Mouse (Mus musculus): ENCODE results near the gene Tomm20l. TPM values are rescaled to one million over a fixed set of nuclear protein-coding genes. Genes with fewer than 3 reads are reported as not detected.

The Tomm20l gene
- polyA plus RNA-seq, 1 experiment from 2014 or later = not detected

DNA sequence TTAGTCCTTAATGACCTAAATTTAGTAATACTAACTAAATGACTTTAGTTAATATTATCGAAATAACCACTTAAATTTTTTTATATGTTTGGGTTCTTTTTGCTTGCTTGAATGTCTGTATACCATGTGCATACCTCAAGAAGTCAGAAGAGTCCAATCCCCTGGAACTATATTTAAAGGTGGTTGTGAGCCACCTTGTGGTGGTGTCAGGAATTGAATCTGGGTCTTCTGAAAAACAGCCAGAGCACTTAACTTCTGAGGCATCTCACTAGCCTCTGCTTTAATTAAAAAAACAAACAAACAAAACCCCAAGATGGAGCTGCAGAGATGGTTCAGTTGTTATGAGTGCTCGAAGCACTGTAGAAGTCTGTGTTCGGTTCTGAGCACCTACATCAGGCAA, 36.4 kb downstream of the Tomm20l start:
- Histone ChIP-seq H3K27ac (ENCODE audit: low read depth, low read length) (no peak overlapping the region), H3K9ac (ENCODE audit: low read depth, low read length) (no peak overlapping the region), H3K4me3 (ENCODE audit: low read length) (no peak overlapping the region), H3K4me1 (ENCODE audit: control insufficient read depth, insufficient read depth, low read length) (no peaks in the 10 kb centered on the region), H3K27me3 (ENCODE audit: control insufficient read depth, insufficient read depth, low read length) (no peaks in the 10 kb centered on the region), H3K9me3 (ENCODE audit: control insufficient read depth, low read length) (no peaks in the 10 kb centered on the region), H3K36me3 (ENCODE audit: control insufficient read depth, insufficient read depth, low read length) (peaks cover 64% of the 10 kb centered on the region), H3K4me2 (replicated peaks; ENCODE audit: low read depth, low read length) (no peak overlapping the region)
- WGBS = 89% methylated on average over 3 of the region's 3 CpGs
- ATAC-seq (ENCODE audit: low FRiP score, low TSS enrichment) = no peak

DNA sequence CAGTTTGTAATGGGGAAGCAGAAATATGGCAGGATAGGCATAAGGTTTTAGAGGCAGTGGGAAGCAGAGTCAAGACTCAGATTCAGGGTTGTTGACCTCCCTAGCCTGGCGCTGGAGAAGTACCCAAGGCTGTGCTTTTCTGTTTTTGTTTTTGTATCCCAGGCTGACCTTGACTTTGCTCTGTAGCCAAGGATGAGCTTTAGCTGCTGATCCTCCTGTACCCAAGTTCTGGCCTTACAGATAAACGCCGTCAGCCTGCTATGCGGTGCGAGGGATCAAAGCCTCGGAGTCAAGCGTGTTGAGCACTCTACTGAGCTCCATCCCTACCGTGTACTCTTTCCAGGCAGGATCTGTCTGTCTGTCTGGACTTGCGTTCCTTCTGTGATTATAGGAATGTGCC, 37.6 kb downstream of the Tomm20l start:
- no peak for ATAC-seq (ENCODE audit: low FRiP score, low TSS enrichment)
- H3K4me2 ChIP-seq (replicated peaks; ENCODE audit: low read depth, low read length) = no peak overlapping the region
- H3K27ac ChIP-seq (ENCODE audit: low read depth, low read length) = no peak overlapping the region
- H3K9ac ChIP-seq (ENCODE audit: low read depth, low read length) = no peak overlapping the region
- H3K9me3 ChIP-seq (ENCODE audit: control insufficient read depth, low read length) = no peaks in the 10 kb centered on the region
- H3K4me1 ChIP-seq (ENCODE audit: control insufficient read depth, insufficient read depth, low read length) = no peaks in the 10 kb centered on the region
- WGBS = 95% methylated on average over 9 of the region's 9 CpGs
- no peak overlapping the region for H3K4me3 ChIP-seq (ENCODE audit: low read length)
- H3K27me3 ChIP-seq (ENCODE audit: control insufficient read depth, insufficient read depth, low read length) = no peaks in the 10 kb centered on the region
- peaks cover 61% of the 10 kb centered on the region for H3K36me3 ChIP-seq (ENCODE audit: control insufficient read depth, insufficient read depth, low read length)

DNA sequence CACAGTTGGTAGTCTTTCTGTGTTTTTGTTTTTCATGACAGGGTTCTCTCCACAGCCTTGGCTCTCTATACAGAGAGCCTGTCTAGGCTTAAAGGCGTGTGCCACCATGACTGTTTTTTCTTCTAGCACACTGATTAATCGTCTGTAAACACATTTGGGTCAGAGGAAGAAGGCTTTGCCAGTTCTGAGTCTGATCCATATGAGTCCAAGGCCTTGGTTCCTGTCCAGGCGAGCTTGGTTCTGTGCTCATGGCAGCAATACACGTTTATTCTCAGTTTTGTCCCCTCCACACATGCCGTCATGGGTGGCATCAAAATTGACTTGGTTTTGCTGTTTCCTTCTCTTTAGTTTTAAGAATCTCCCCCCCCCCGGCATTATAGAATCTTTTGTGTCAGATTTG, 38.2 kb downstream of the Tomm20l start:
- Histone ChIP-seq H3K27ac (ENCODE audit: low read depth, low read length) (no peak overlapping the region), H3K36me3 (ENCODE audit: control insufficient read depth, insufficient read depth, low read length) (peaks cover 60% of the 10 kb centered on the region), H3K9me3 (ENCODE audit: control insufficient read depth, low read length) (no peaks in the 10 kb centered on the region), H3K9ac (ENCODE audit: low read depth, low read length) (no peak overlapping the region), H3K4me3 (ENCODE audit: low read length) (no peak overlapping the region), H3K4me2 (replicated peaks; ENCODE audit: low read depth, low read length) (no peak overlapping the region), H3K27me3 (ENCODE audit: control insufficient read depth, insufficient read depth, low read length) (no peaks in the 10 kb centered on the region), H3K4me1 (ENCODE audit: control insufficient read depth, insufficient read depth, low read length) (no peaks in the 10 kb centered on the region)
- no peak for ATAC-seq (ENCODE audit: low FRiP score, low TSS enrichment)
- WGBS = 85% methylated on average over 6 of the region's 6 CpGs

DNA sequence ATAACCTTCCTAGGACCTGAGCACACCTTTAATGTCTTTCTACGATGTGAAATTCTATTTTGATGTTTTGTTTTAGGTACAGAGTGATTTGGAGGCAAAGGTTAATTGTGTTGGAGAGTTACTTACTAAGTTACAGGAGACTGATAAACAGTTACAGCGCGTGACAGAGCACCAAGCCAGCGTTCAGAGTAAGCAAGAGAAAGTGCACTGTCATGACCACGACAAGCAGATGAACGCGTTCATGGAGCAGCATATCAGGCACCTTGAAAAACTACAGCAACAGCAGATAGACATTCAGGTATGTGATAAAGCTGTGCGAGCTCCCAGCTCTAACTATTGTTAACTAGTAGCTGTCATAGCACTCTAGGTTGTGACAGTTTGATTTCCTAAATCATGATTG, 38.9 kb downstream of the Tomm20l start:
- ATAC-seq (ENCODE audit: low FRiP score, low TSS enrichment) = no peak
- H3K36me3 ChIP-seq (ENCODE audit: control insufficient read depth, insufficient read depth, low read length) = peaks cover 65% of the 10 kb centered on the region
- H3K9me3 ChIP-seq (ENCODE audit: control insufficient read depth, low read length) = no peaks in the 10 kb centered on the region
- H3K27ac ChIP-seq (ENCODE audit: low read depth, low read length) = no peak overlapping the region
- no peak overlapping the region for H3K4me3 ChIP-seq (ENCODE audit: low read length)
- H3K27me3 ChIP-seq (ENCODE audit: control insufficient read depth, insufficient read depth, low read length) = no peaks in the 10 kb centered on the region
- WGBS = 92% methylated on average over 8 of the region's 8 CpGs
- H3K4me2 ChIP-seq (replicated peaks; ENCODE audit: low read depth, low read length) = no peak overlapping the region
- H3K9ac ChIP-seq (ENCODE audit: low read depth, low read length) = no peak overlapping the region
- H3K4me1 ChIP-seq (ENCODE audit: control insufficient read depth, insufficient read depth, low read length) = no peaks in the 10 kb centered on the region

DNA sequence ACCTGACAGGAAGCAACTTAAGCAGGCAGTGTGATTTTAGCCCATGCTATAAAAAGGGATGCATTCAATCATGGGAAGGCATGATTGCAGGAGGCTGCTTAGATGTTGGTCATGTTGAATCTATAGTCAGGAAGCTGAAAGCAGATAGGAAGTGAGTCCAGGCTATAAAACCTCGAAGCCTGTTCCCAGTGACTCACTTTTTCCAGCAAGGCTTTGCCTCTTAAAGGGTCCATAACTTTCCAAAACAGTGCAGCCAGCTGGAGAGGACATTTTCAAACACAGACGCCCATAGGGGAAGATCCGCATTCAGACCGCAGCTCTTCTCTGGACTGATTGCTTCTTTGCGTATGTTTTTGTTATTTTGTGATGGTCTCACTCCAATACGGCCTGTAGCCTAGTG, 43.8 kb downstream of the Tomm20l start:
- Histone ChIP-seq H3K27me3 (ENCODE audit: control insufficient read depth, insufficient read depth, low read length) (no peaks in the 10 kb centered on the region), H3K36me3 (ENCODE audit: control insufficient read depth, insufficient read depth, low read length) (peaks cover 71% of the 10 kb centered on the region), H3K4me3 (ENCODE audit: low read length) (no peak overlapping the region), H3K4me1 (ENCODE audit: control insufficient read depth, insufficient read depth, low read length) (no peaks in the 10 kb centered on the region), H3K27ac (ENCODE audit: low read depth, low read length) (no peak overlapping the region), H3K9ac (ENCODE audit: low read depth, low read length) (no peak overlapping the region), H3K9me3 (ENCODE audit: control insufficient read depth, low read length) (no peaks in the 10 kb centered on the region), H3K4me2 (replicated peaks; ENCODE audit: low read depth, low read length) (no peak overlapping the region)
- no peak for ATAC-seq (ENCODE audit: low FRiP score, low TSS enrichment)
- 92% methylated on average over 6 of the region's 6 CpGs for WGBS

DNA sequence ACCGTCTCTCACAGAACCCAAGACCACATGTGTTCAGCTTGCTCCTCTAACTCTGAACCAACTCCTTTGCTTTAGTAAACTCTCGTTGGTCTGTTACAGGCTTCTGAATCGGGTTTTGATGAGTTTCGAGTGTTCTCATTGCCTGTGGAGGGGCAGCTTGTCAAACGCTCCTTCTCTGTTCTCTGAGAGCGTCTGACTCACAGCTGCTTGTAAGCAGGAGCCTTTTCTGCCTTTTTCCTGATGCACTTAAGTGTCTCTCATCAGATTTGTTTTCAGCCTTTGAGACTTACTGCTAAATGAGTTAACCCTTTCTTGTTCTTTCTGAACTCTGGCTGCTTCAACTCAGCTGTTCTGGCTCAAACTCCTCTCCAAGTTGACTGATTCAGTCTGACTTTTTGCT, 46.7 kb downstream of the Tomm20l start:
- H3K4me2 ChIP-seq (replicated peaks; ENCODE audit: low read depth, low read length) = no peak overlapping the region
- WGBS = 87% methylated on average over 6 of the region's 6 CpGs
- H3K9ac ChIP-seq (ENCODE audit: low read depth, low read length) = no peak overlapping the region
- peaks cover 69% of the 10 kb centered on the region for H3K36me3 ChIP-seq (ENCODE audit: control insufficient read depth, insufficient read depth, low read length)
- H3K27me3 ChIP-seq (ENCODE audit: control insufficient read depth, insufficient read depth, low read length) = no peaks in the 10 kb centered on the region
- no peak overlapping the region for H3K4me3 ChIP-seq (ENCODE audit: low read length)
- ATAC-seq (ENCODE audit: low FRiP score, low TSS enrichment) = no peak
- H3K4me1 ChIP-seq (ENCODE audit: control insufficient read depth, insufficient read depth, low read length) = no peaks in the 10 kb centered on the region
- no peak overlapping the region for H3K27ac ChIP-seq (ENCODE audit: low read depth, low read length)
- H3K9me3 ChIP-seq (ENCODE audit: control insufficient read depth, low read length) = no peaks in the 10 kb centered on the region

DNA sequence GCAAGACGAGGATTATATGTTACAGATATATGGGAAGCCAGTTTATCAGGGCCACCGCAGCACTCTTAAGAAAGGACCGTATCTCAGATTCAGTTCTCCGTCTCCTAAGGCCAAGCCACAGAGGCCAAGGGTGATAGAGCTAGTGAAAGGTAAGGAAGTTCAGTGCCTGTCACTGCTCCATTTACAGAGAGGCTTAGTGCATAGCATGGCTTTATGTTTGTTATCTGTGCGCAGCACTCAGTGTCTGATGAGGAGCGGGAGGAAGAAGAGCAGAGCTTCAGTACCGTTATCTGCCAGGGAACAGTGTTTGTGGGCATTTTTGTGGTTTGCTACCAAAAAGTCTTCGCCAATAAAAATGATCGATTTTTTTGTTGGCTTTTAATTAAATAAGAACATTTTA, 53.2 kb downstream of the Tomm20l start:
- no peak overlapping the region for H3K4me3 ChIP-seq (ENCODE audit: low read length)
- peaks cover 58% of the 10 kb centered on the region for H3K36me3 ChIP-seq (ENCODE audit: control insufficient read depth, insufficient read depth, low read length)
- WGBS = 93% methylated on average over 9 of the region's 9 CpGs
- no peak overlapping the region for H3K4me2 ChIP-seq (replicated peaks; ENCODE audit: low read depth, low read length)
- no peaks in the 10 kb centered on the region for H3K27me3 ChIP-seq (ENCODE audit: control insufficient read depth, insufficient read depth, low read length)
- no peak for ATAC-seq (ENCODE audit: low FRiP score, low TSS enrichment)
- no peak overlapping the region for H3K27ac ChIP-seq (ENCODE audit: low read depth, low read length)
- H3K9me3 ChIP-seq (ENCODE audit: control insufficient read depth, low read length) = no peaks in the 10 kb centered on the region
- H3K4me1 ChIP-seq (ENCODE audit: control insufficient read depth, insufficient read depth, low read length) = no peaks in the 10 kb centered on the region
- H3K9ac ChIP-seq (ENCODE audit: low read depth, low read length) = no peak overlapping the region

DNA sequence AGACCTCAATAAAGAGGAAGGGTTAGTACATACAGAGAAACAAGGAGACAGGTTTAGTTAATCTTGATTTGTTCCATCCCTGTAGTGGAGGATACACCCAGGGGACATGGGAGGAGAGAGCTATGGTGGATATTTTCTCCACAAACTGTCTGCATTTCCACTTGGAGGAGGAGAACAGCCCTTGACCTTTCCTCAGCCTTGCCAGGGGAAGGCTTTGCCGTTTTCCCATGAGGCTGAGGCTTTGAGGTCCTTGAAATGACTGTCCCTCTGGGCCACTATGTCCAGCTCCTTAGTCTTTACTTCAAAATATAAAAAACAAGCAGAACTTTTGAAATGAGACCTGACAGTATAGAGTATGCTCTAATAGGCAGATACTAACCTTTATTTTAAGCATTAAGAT, 58.7 kb downstream of the Tomm20l start:
- H3K36me3 ChIP-seq (ENCODE audit: control insufficient read depth, insufficient read depth, low read length) = peaks cover 47% of the 10 kb centered on the region
- 72% methylated on average over 1 of the region's 1 CpGs for WGBS

More for the DNA sequence above, 58.7 kb downstream of the Tomm20l start:
- H3K9me3 ChIP-seq (ENCODE audit: control insufficient read depth, low read length) = no peaks in the 10 kb centered on the region
- no peak for ATAC-seq (ENCODE audit: low FRiP score, low TSS enrichment)
- no peaks in the 10 kb centered on the region for H3K4me1 ChIP-seq (ENCODE audit: control insufficient read depth, insufficient read depth, low read length)
- H3K4me2 ChIP-seq (replicated peaks; ENCODE audit: low read depth, low read length) = no peak overlapping the region
- H3K27ac ChIP-seq (ENCODE audit: low read depth, low read length) = no peak overlapping the region
- no peaks in the 10 kb centered on the region for H3K27me3 ChIP-seq (ENCODE audit: control insufficient read depth, insufficient read depth, low read length)
- H3K4me3 ChIP-seq (ENCODE audit: low read length) = no peak overlapping the region
- no peak overlapping the region for H3K9ac ChIP-seq (ENCODE audit: low read depth, low read length)
